ENCODE assay signal across 8 mouse cellular contexts in genomic region chr11:69066956-69067355, GRCm38 (mm10). TPM values are rescaled to one million over a fixed set of nuclear protein-coding genes. Genes with fewer than 3 reads are reported as not detected.
DNase-seq lines count a peak whose midpoint lies in the region; ATAC-seq and TF ChIP-seq lines count a peak whose summit lies in the region.

No protein-coding gene starts in this region.

- peak overlapping the region; percentile 88 for H3K4me2 ChIP-seq in limb, embryonic 13.5 days (replicated peaks)
- peak overlapping the region; percentile 83 for H3K4me2 ChIP-seq in midbrain, embryonic 16.5 days (ENCODE audit: low read length)

- H3K27me3 ChIP-seq in limb, embryonic 13.5 days: no peaks in the 10 kb centered on the region
- H3K27me3 ChIP-seq in midbrain, embryonic 16.5 days (ENCODE audit: control insufficient read depth, insufficient read depth, low read depth, low read length): no peaks in the 10 kb centered on the region
- H3K27me3 ChIP-seq in spleen, adult 2 months (ENCODE audit: control insufficient read depth, insufficient read depth, low read length): no peaks in the 10 kb centered on the region

- TF ChIP-seq CTCF in spleen, adult 2 months (IDR thresholded peaks at IDR 0.05; ENCODE audit: extremely low read depth, insufficient read depth, insufficient read length, insufficient replicate concordance): peak; percentile 82; the same call in 1 of the 2 replicates

- H3K9ac ChIP-seq in limb, embryonic 13.5 days: peak overlapping the region; percentile 64; the same call in 1 of the 2 replicates
- no peak overlapping the region for H3K9ac ChIP-seq in midbrain, embryonic 16.5 days (ENCODE audit: low read depth, low read length)

- H3K9me3 ChIP-seq in limb, embryonic 13.5 days: no peaks in the 10 kb centered on the region
- no peaks in the 10 kb centered on the region for H3K9me3 ChIP-seq in midbrain, embryonic 16.5 days (replicated peaks; ENCODE audit: control insufficient read depth, low read length, poor library complexity, severe bottlenecking)

- no peaks in the 10 kb centered on the region for H3K36me3 ChIP-seq in limb, embryonic 13.5 days
- no peaks in the 10 kb centered on the region for H3K36me3 ChIP-seq in midbrain, embryonic 16.5 days (ENCODE audit: control insufficient read depth, insufficient read depth, low read length)
- no peaks in the 10 kb centered on the region for H3K36me3 ChIP-seq in spleen, adult 2 months (ENCODE audit: control insufficient read depth, insufficient read depth, low read length)

- no peak for ATAC-seq in cerebellum, adult (ENCODE audit: insufficient number of reproducible peaks, low FRiP score, low TSS enrichment)
- no peak for ATAC-seq in limb, embryonic 13.5 days (ENCODE audit: low FRiP score, low read depth)
- no peak for ATAC-seq in midbrain, embryonic 16.5 days

- H3K27ac ChIP-seq in limb, embryonic 13.5 days: no peak overlapping the region
- no peak overlapping the region for H3K27ac ChIP-seq in midbrain, embryonic 16.5 days (ENCODE audit: low read length)
- H3K27ac ChIP-seq in spleen, adult 2 months (ENCODE audit: insufficient read depth, low read length): no peak overlapping the region

- WGBS in limb, embryonic 13.5 days: 9% methylated on average over 8 of the region's 8 CpGs
- 11% methylated on average over 8 of the region's 8 CpGs for WGBS in midbrain, embryonic 16.5 days
- 12% methylated on average over 8 of the region's 8 CpGs for WGBS in spleen, adult 2 months

- DNase-seq in cerebellum, adult 11 months: peak; percentile 87
- peak; percentile 97 for DNase-seq in embryo, embryonic 10.5 days (ENCODE audit: low spot score)
- DNase-seq in heart, adult 11 months: peak; percentile 98
- DNase-seq in kidney, adult 18-20 months: peak; percentile 94
- peak; percentile 75 to 83 for DNase-seq in spleen, adult 2 months (ENCODE audit: low read depth in 1 of 2, low spot score in 2 of 2)

- no peak for TF ChIP-seq POLR2A in spleen, adult 2 months (IDR thresholded peaks at IDR 0.05; ENCODE audit: low read depth, low read length)

- peaks cover 30% of the 10 kb centered on the region for H3K4me1 ChIP-seq in limb, embryonic 13.5 days
- peaks cover 32% of the 10 kb centered on the region for H3K4me1 ChIP-seq in midbrain, embryonic 16.5 days (ENCODE audit: control insufficient read depth, insufficient read depth, low read length)
- H3K4me1 ChIP-seq in spleen, adult 2 months (ENCODE audit: control insufficient read depth, insufficient read depth, insufficient read length): peaks cover 2% of the 10 kb centered on the region

- H3K4me3 ChIP-seq in limb, embryonic 13.5 days: peak overlapping the region; percentile 47
- H3K4me3 ChIP-seq in midbrain, embryonic 16.5 days (ENCODE audit: low read depth, low read length): peak overlapping the region; percentile 45
- no peak overlapping the region for H3K4me3 ChIP-seq in spleen, adult 2 months (ENCODE audit: extremely low read depth, insufficient read depth, insufficient read length)

RNA-seq across cellular contexts. Expression of gene Tmem107, which starts 3.6 kb away (rescaled TPM):
- polyA plus RNA-seq in limb, embryonic 13.5 days (2015; fragmentation: Nextera tagmentation; extraction: Ambion mirVana): 46.4 and 52.0 TPM in 2 replicates
- polyA plus RNA-seq in midbrain, embryonic 16.5 days (2015; fragmentation: Nextera tagmentation; extraction: Ambion mirVana): 41.2 and 44.0 TPM in 2 replicates
- polyA plus RNA-seq in spleen, adult 2 months (2012; rRNA removed): 7.0 and 14.6 TPM in 2 replicates

RNA-seq across cellular contexts. Expression of gene Borcs6, which starts 7.4 kb away (rescaled TPM):
- polyA plus RNA-seq in limb, embryonic 13.5 days (2015; fragmentation: Nextera tagmentation; extraction: Ambion mirVana): 9.5 and 9.6 TPM in 2 replicates
- polyA plus RNA-seq in midbrain, embryonic 16.5 days (2015; fragmentation: Nextera tagmentation; extraction: Ambion mirVana): 15.7 and 20.4 TPM in 2 replicates
- 16.7 and 23.7 TPM in 2 replicates for polyA plus RNA-seq in spleen, adult 2 months (2012; rRNA removed)

RNA-seq across cellular contexts. Expression of gene Vamp2, which starts 21.3 kb away (rescaled TPM):
- 82.8 and 88.6 TPM in 2 replicates for polyA plus RNA-seq in limb, embryonic 13.5 days (2015; fragmentation: Nextera tagmentation; extraction: Ambion mirVana)
- 335 and 438 TPM in 2 replicates for polyA plus RNA-seq in midbrain, embryonic 16.5 days (2015; fragmentation: Nextera tagmentation; extraction: Ambion mirVana)
- 94.2 and 95.7 TPM in 2 replicates for polyA plus RNA-seq in spleen, adult 2 months (2012; rRNA removed)

RNA-seq across cellular contexts. Expression of gene Aurkb, which starts 21.5 kb away (rescaled TPM):
- polyA plus RNA-seq in limb, embryonic 13.5 days (2015; fragmentation: Nextera tagmentation; extraction: Ambion mirVana): 140 and 141 TPM in 2 replicates
- 12.6 and 15.4 TPM in 2 replicates for polyA plus RNA-seq in midbrain, embryonic 16.5 days (2015; fragmentation: Nextera tagmentation; extraction: Ambion mirVana)
- polyA plus RNA-seq in spleen, adult 2 months (2012; rRNA removed): 41.4 and 42.9 TPM in 2 replicates

RNA-seq across cellular contexts. Expression of gene Per1, which starts 28.1 kb away (rescaled TPM):
- 9.3 and 12.0 TPM in 2 replicates for polyA plus RNA-seq in limb, embryonic 13.5 days (2015; fragmentation: Nextera tagmentation; extraction: Ambion mirVana)
- polyA plus RNA-seq in midbrain, embryonic 16.5 days (2015; fragmentation: Nextera tagmentation; extraction: Ambion mirVana): 12.4 TPM in 2 replicates
- polyA plus RNA-seq in spleen, adult 2 months (2012; rRNA removed): 23.3 and 25.7 TPM in 2 replicates
